Mouse (Mus musculus): ENCODE measurements around the gene Pcsk7. TPM values are rescaled to one million over a fixed set of nuclear protein-coding genes. Genes with fewer than 3 reads are reported as not detected.
A peak's percentile ranks its signal among the peaks of the same experiment; 100 is the strongest.

The Pcsk7 gene
- 7.2 and 8.4 TPM in 2 replicates for polyA plus RNA-seq (2015; fragmentation: Nextera tagmentation; extraction: Ambion mirVana)

- ATAC-seq (ENCODE audit: low read depth), result peak; percentile 92
These were observed at the start of gene Pcsk7, which contains the start of gene Rnf214 for GRCm38 (mm10) chr9:45906355-45907077. Gene Pcsk7, plus strand, starts transcription at chr9:45906497. Gene Rnf214, minus strand, starts transcription at chr9:45906911.

GRCm38 (mm10) chr9:45859364-45859763 lies 46.9 kb upstream of the Pcsk7 start:
- no peak overlapping the region for H3K9ac ChIP-seq (ENCODE audit: low read depth, low read length)
- no peak for ATAC-seq (ENCODE audit: low read depth)
- no peaks in the 10 kb centered on the region for H3K9me3 ChIP-seq (replicated peaks; ENCODE audit: control insufficient read depth, low read length)
- H3K4me3 ChIP-seq (ENCODE audit: low read depth, low read length), result no peak overlapping the region
- WGBS (ENCODE audit: insufficient replicate concordance), result 82% methylated on average over 10 of the region's 10 CpGs
- no peak overlapping the region for H3K27ac ChIP-seq (ENCODE audit: low read length)
- H3K27me3 ChIP-seq (ENCODE audit: control insufficient read depth, insufficient read depth, low read depth, low read length), result no peaks in the 10 kb centered on the region
- H3K4me1 ChIP-seq (ENCODE audit: control insufficient read depth, low read depth, low read length), result no peaks in the 10 kb centered on the region
- H3K36me3 ChIP-seq (ENCODE audit: control insufficient read depth, insufficient read depth), result peaks cover 14% of the 10 kb centered on the region; the same call in 1 of the 2 replicates
- H3K4me2 ChIP-seq (ENCODE audit: low read depth, low read length), result no peak overlapping the region

More at GRCm38 (mm10) chr9:45906355-45907077, at the start of gene Pcsk7, which contains the start of gene Rnf214:
- WGBS (ENCODE audit: insufficient replicate concordance), result under 1% methylated on average over 76 of the region's 80 CpGs
- no peaks in the 10 kb centered on the region for H3K27me3 ChIP-seq (ENCODE audit: control insufficient read depth, insufficient read depth, low read depth, low read length)
- H3K4me3 ChIP-seq (ENCODE audit: low read depth, low read length), result peak within 1 kb of the TSS; percentile 100
- peaks cover 27% of the 10 kb centered on the region for H3K4me1 ChIP-seq (ENCODE audit: control insufficient read depth, low read depth, low read length)
- no peaks in the 10 kb centered on the region for H3K9me3 ChIP-seq (replicated peaks; ENCODE audit: control insufficient read depth, low read length)
- H3K27ac ChIP-seq (ENCODE audit: low read length), result peak within 1 kb of the TSS; percentile 99
- peak within 1 kb of the TSS; percentile 100 for H3K9ac ChIP-seq (ENCODE audit: low read depth, low read length)
- peaks cover 12% of the 10 kb centered on the region for H3K36me3 ChIP-seq (ENCODE audit: control insufficient read depth, insufficient read depth)
- peak within 1 kb of the TSS; percentile 89 for H3K4me2 ChIP-seq (ENCODE audit: low read depth, low read length)

DNA sequence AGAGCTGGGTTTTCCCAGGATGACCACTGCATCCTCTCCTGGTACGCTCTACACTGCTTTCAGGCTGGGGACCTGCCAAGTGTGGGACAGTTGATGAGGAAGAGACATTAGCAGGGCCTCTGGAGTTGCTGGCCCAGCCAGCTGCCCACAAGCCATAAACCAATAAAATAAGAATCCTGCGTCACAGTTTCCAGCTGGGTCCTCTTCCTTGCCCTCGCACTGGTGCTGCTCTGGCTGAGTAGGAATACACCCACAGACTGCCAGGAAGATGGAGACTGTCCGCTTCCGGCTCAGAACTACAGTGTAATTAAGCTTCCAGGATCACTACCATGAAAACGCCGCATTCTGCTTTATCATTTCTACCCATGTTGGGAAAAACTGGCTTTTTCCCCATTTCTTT lies 44.5 kb upstream of the Pcsk7 start:
- 79% methylated on average over 7 of the region's 7 CpGs for WGBS (ENCODE audit: insufficient replicate concordance)
- Histone ChIP-seq H3K36me3 (ENCODE audit: control insufficient read depth, insufficient read depth) (peaks cover 22% of the 10 kb centered on the region), H3K27ac (ENCODE audit: low read length) (no peak overlapping the region), H3K9ac (ENCODE audit: low read depth, low read length) (no peak overlapping the region), H3K4me1 (ENCODE audit: control insufficient read depth, low read depth, low read length) (no peaks in the 10 kb centered on the region), H3K4me3 (ENCODE audit: low read depth, low read length) (no peak overlapping the region), H3K27me3 (ENCODE audit: control insufficient read depth, insufficient read depth, low read depth, low read length) (no peaks in the 10 kb centered on the region), H3K4me2 (ENCODE audit: low read depth, low read length) (no peak overlapping the region), H3K9me3 (replicated peaks; ENCODE audit: control insufficient read depth, low read length) (no peaks in the 10 kb centered on the region)
- ATAC-seq (ENCODE audit: low read depth), result no peak

DNA sequence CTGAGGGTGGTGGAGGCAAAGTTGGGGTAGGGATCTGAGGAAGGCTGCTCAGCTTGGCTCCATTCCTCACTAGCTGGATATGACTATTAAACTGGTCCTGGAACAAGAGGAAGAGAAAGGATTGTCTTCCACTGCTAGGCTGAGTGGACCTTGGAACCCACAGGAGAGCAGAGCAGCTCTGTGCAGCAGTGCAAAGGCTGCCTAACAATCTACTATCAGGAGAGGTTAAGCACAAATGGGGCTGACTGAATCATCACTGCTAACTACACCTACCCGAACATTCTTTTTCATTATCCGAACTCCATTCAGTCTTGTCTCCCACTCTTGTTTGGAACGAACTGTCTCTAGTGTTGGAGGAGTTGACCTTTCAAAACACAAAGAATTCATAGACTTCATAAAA lies 37.1 kb upstream of the Pcsk7 start:
- no peaks in the 10 kb centered on the region for H3K27me3 ChIP-seq (ENCODE audit: control insufficient read depth, insufficient read depth, low read depth, low read length)
- no peak overlapping the region for H3K4me2 ChIP-seq (ENCODE audit: low read depth, low read length)
- no peak overlapping the region for H3K9ac ChIP-seq (ENCODE audit: low read depth, low read length)
- no peaks in the 10 kb centered on the region for H3K9me3 ChIP-seq (replicated peaks; ENCODE audit: control insufficient read depth, low read length)
- H3K4me1 ChIP-seq (ENCODE audit: control insufficient read depth, low read depth, low read length), result no peaks in the 10 kb centered on the region; the same call in none of the 2 replicates
- ATAC-seq (ENCODE audit: low read depth), result peak; percentile 35; the same call in 1 of the 2 replicates
- H3K36me3 ChIP-seq (ENCODE audit: control insufficient read depth, insufficient read depth), result peaks cover 18% of the 10 kb centered on the region
- 74% methylated on average over 3 of the region's 3 CpGs for WGBS (ENCODE audit: insufficient replicate concordance)
- H3K27ac ChIP-seq (ENCODE audit: low read length), result no peak overlapping the region
- H3K4me3 ChIP-seq (ENCODE audit: low read depth, low read length), result no peak overlapping the region

DNA sequence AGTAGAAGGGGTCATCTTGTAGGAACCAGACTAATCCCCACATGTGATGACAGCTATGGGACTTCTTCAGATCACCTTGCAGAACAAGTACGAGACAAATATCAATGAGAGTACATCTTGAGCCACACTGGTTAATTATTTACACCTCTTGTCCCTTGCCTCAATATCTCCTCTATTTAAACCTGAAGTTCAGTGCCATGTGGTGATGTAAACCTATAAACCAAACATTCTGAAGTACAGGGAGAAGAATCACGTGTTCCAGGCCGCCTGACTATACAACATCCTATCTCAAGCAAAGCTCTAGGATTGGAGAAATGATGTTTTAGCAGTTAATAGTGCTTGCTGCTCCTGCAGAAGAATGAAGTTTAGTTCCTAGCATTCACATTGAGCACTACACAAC lies 36.0 kb upstream of the Pcsk7 start:
- ATAC-seq (ENCODE audit: low read depth), result peak; percentile 61
- H3K9me3 ChIP-seq (replicated peaks; ENCODE audit: control insufficient read depth, low read length), result no peaks in the 10 kb centered on the region
- 75% methylated on average over 3 of the region's 3 CpGs for WGBS (ENCODE audit: insufficient replicate concordance)

DNA sequence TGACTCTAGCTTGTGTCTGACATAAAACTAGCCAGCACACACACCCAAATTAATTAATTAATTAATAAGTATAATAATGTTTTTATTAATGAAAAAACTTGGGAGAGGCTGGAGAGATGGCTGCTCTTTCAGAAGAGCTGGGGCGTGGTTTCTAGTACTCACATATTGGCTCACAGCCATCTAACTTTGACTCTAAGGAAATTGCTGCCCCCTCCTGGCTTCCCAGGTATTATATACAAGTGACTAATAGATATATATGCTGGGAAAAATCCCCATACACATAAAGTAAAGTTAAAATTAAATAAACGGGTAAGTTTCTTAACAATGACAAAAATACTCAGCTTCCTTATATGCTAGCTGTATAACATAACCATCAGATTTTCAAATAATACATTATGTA lies 28.4 kb upstream of the Pcsk7 start:
- 55% methylated on average over 2 of the region's 2 CpGs for WGBS (ENCODE audit: insufficient replicate concordance)
- Histone ChIP-seq H3K4me2 (ENCODE audit: low read depth, low read length) (no peak overlapping the region), H3K4me3 (ENCODE audit: low read depth, low read length) (no peak overlapping the region), H3K36me3 (ENCODE audit: control insufficient read depth, insufficient read depth) (peaks cover 2% of the 10 kb centered on the region; the same call in 1 of the 2 replicates), H3K27me3 (ENCODE audit: control insufficient read depth, insufficient read depth, low read depth, low read length) (no peaks in the 10 kb centered on the region), H3K4me1 (ENCODE audit: control insufficient read depth, low read depth, low read length) (no peaks in the 10 kb centered on the region), H3K27ac (ENCODE audit: low read length) (no peak overlapping the region), H3K9ac (ENCODE audit: low read depth, low read length) (no peak overlapping the region), H3K9me3 (replicated peaks; ENCODE audit: control insufficient read depth, low read length) (no peaks in the 10 kb centered on the region)
- ATAC-seq (ENCODE audit: low read depth), result no peak

More for the DNA sequence above, 36.0 kb upstream of the Pcsk7 start:
- H3K4me3 ChIP-seq (ENCODE audit: low read depth, low read length), result no peak overlapping the region
- H3K36me3 ChIP-seq (ENCODE audit: control insufficient read depth, insufficient read depth), result peaks cover 17% of the 10 kb centered on the region
- H3K27ac ChIP-seq (ENCODE audit: low read length), result no peak overlapping the region
- H3K4me1 ChIP-seq (ENCODE audit: control insufficient read depth, low read depth, low read length), result no peaks in the 10 kb centered on the region; the same call in none of the 2 replicates
- no peaks in the 10 kb centered on the region for H3K27me3 ChIP-seq (ENCODE audit: control insufficient read depth, insufficient read depth, low read depth, low read length)
- H3K9ac ChIP-seq (ENCODE audit: low read depth, low read length), result no peak overlapping the region
- H3K4me2 ChIP-seq (ENCODE audit: low read depth, low read length), result no peak overlapping the region

GRCm38 (mm10) chr9:45893681-45894080 lies 12.6 kb upstream of the Pcsk7 start:
- Histone ChIP-seq H3K9me3 (replicated peaks; ENCODE audit: control insufficient read depth, low read length) (no peaks in the 10 kb centered on the region), H3K36me3 (ENCODE audit: control insufficient read depth, insufficient read depth) (peaks cover 24% of the 10 kb centered on the region), H3K4me2 (ENCODE audit: low read depth, low read length) (no peak overlapping the region), H3K4me1 (ENCODE audit: control insufficient read depth, low read depth, low read length) (no peaks in the 10 kb centered on the region), H3K9ac (ENCODE audit: low read depth, low read length) (no peak overlapping the region), H3K27me3 (ENCODE audit: control insufficient read depth, insufficient read depth, low read depth, low read length) (no peaks in the 10 kb centered on the region), H3K4me3 (ENCODE audit: low read depth, low read length) (no peak overlapping the region), H3K27ac (ENCODE audit: low read length) (no peak overlapping the region)
- ATAC-seq (ENCODE audit: low read depth), result no peak

DNA sequence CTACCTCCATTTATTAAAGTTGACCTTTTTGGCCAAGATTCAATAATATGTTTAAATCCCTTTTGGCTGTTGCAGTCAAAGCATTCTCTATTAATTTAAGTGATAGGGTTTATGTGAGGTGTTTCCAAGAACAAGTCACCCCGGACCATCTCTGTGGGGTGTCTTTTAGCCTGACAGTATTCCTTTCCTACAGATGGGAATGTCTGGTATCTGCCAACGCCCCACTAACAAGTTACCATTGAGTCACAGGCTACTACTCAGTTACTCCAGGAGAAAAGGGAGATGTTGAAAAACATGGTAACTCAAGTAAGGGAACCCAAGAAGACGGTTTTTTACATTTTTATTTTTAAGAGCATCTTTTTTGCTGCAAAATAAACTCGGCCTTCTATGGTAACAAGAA lies 1.1 kb upstream of the Pcsk7 start:
- Histone ChIP-seq H3K9me3 (replicated peaks; ENCODE audit: control insufficient read depth, low read length) (no peaks in the 10 kb centered on the region), H3K4me1 (ENCODE audit: control insufficient read depth, low read depth, low read length) (peaks cover 27% of the 10 kb centered on the region), H3K27me3 (ENCODE audit: control insufficient read depth, insufficient read depth, low read depth, low read length) (no peaks in the 10 kb centered on the region), H3K36me3 (ENCODE audit: control insufficient read depth, insufficient read depth) (peaks cover 7% of the 10 kb centered on the region), H3K9ac (ENCODE audit: low read depth, low read length) (peak overlapping the region; percentile 100), H3K4me2 (ENCODE audit: low read depth, low read length) (peak overlapping the region; percentile 89), H3K27ac (ENCODE audit: low read length) (no peak overlapping the region; the same call in 1 of the 2 replicates), H3K4me3 (ENCODE audit: low read depth, low read length) (peak overlapping the region; percentile 100)
- WGBS (ENCODE audit: insufficient replicate concordance), result 60% methylated on average over 4 of the region's 4 CpGs
- ATAC-seq (ENCODE audit: low read depth), result no peak

DNA sequence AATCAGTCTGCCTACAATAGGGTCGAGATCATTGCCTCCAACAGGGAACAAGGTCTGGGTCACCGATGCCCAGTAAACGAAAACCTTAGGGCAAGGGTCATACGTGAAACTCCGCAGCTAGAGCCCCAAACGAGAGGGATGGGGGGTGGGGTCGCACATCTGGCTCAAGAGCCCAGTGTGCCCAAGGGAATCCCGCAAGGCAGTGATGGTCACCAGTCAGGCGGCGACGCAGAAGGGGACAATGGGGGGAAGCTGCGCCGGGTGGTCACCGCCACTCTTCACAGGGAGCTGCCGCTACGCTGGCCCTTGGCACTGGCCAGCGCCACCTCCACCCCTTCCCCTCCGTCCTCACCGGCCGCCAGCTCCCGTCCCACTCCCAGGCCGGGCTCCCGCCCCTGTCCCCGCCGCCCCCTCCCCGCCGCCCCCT lies 473 bp upstream of the Pcsk7 start:
- peak overlapping the region; percentile 100 for H3K4me3 ChIP-seq (ENCODE audit: low read depth, low read length)

More for the DNA sequence above, 473 bp upstream of the Pcsk7 start:
- Histone ChIP-seq H3K4me1 (ENCODE audit: control insufficient read depth, low read depth, low read length) (peaks cover 27% of the 10 kb centered on the region), H3K4me2 (ENCODE audit: low read depth, low read length) (peak overlapping the region; percentile 89), H3K9ac (ENCODE audit: low read depth, low read length) (peak overlapping the region; percentile 100), H3K27ac (ENCODE audit: low read length) (peak overlapping the region; percentile 99), H3K9me3 (replicated peaks; ENCODE audit: control insufficient read depth, low read length) (no peaks in the 10 kb centered on the region), H3K36me3 (ENCODE audit: control insufficient read depth, insufficient read depth) (peaks cover 12% of the 10 kb centered on the region), H3K27me3 (ENCODE audit: control insufficient read depth, insufficient read depth, low read depth, low read length) (no peaks in the 10 kb centered on the region)
- peak; percentile 15 for ATAC-seq (ENCODE audit: low read depth)
- WGBS (ENCODE audit: insufficient replicate concordance), result under 1% methylated on average over 16 of the region's 27 CpGs

Data from liver, embryonic 16.5 days (tissue).